Mouse (Mus musculus) liver, postnatal 0 days (tissue): ENCODE data around the gene Nthl1. TPM values are rescaled to one million over a fixed set of nuclear protein-coding genes. Genes with fewer than 3 reads are reported as not detected.

ENCODE experiments used
- ATAC-seq: fragments of 200-750 bp; cut with Nextera tagmentation; 2 replicates; pipeline ENCODE4 v1.8.0; 2017; ENCODE audit warnings: mild to moderate bottlenecking, moderate library complexity
- DNase-seq: peaks from one replicate; pipeline ENCODE4 v3.0.0-alpha.2; 2016
- H3K27ac ChIP-seq: fragments of 300-500 bp; sonication (generic); 2 replicates; pipeline ENCODE4 v1.5.1; 2014; ENCODE audit warnings: antibody characterized with exemption, moderate library complexity, mild to moderate bottlenecking, low read depth
- H3K27me3 ChIP-seq: fragments of 300-500 bp; sonication (generic); 2 replicates; pipeline ENCODE4 v1.6.1; 2014; ENCODE audit warnings: low read length, control low read depth, mixed read lengths; ENCODE audit not compliant: insufficient read depth
- H3K36me3 ChIP-seq: fragments of 300-500 bp; sonication (generic); replicated peaks from 2 replicates; pipeline ENCODE4 v1.6.1; 2014; ENCODE audit warnings: mild to moderate bottlenecking, control low read depth, low read length, moderate library complexity, mixed read lengths; ENCODE audit not compliant: insufficient read depth
- H3K4me1 ChIP-seq: fragments of 300-500 bp; sonication (generic); 2 replicates; pipeline ENCODE4 v1.6.1; 2014; ENCODE audit warnings: antibody characterized with exemption, mild to moderate bottlenecking, control low read depth; ENCODE audit not compliant: insufficient read depth
- H3K4me2 ChIP-seq: fragments of 300-500 bp; sonication (generic); 2 replicates; pipeline ENCODE4 v1.6.1; 2014; ENCODE audit warnings: low read depth, mild to moderate bottlenecking, low read length, moderate library complexity, mixed read lengths
- H3K4me3 ChIP-seq: fragments of 300-500 bp; sonication (generic); 2 replicates; pipeline ENCODE4 v1.5.1; 2014; ENCODE audit warnings: low read depth, low read length
- H3K9ac ChIP-seq: fragments of 300-500 bp; sonication (generic); replicated peaks from 2 replicates; pipeline ENCODE4 v1.6.1; 2014; ENCODE audit warnings: mild to moderate bottlenecking, moderate library complexity
- H3K9me3 ChIP-seq: fragments of 300-500 bp; sonication (generic); 2 replicates; pipeline ENCODE4 v1.6.1; 2016; ENCODE audit warnings: mild to moderate bottlenecking, control low read depth, low read length, mixed read lengths
- CTCF ChIP-seq: sonication (generic); IDR thresholded peaks from 2 replicates; pipeline ENCODE4 v1.5.1; 2016; ENCODE audit warnings: antibody characterized with exemption, low read depth
- EP300 ChIP-seq: IDR thresholded peaks from 2 replicates; pipeline ENCODE4 v1.6.1; 2016; ENCODE audit warnings: antibody characterized with exemption, low read depth, mild to moderate bottlenecking
- WGBS: fragments of 180-500 bp; shearing (Covaris S2); extraction: QIAGEN DNeasy Blood & Tissue Kit; methylation state at CpG from one replicate; pipeline ENCODE4 v1.1.7; 2014; ENCODE audit not compliant: insufficient replicate concordance; 5-methylcytosine and 5-hydroxymethylcytosine counted together
- polyA plus RNA-seq: library from polyadenylated mRNA; unstranded; fragments of >200 nt; fragmentation: Nextera tagmentation; extraction: Ambion mirVana; gene quantifications from 2 replicates; pipeline ENCODE4 v1.2.1, GENCODE M21; 2015

The Nthl1 gene
- 3.6 and 4.3 TPM in 2 replicates for polyA plus RNA-seq

GRCm38 (mm10) chr17:24632167-24632812 lies at the start of gene Nthl1, which contains the start of gene Tsc2:
TSS of gene Nthl1 (plus strand) at chr17:24632680.
TSS of gene Tsc2 (minus strand) at chr17:24632630.
- DNase-seq (peak; percentile 88), ATAC-seq (peak; percentile 82)
- 1% methylated on average over 51 of the region's 51 CpGs for WGBS
- H3K27me3 ChIP-seq, result no peaks in the 10 kb centered on the region
- H3K4me2 ChIP-seq, result peak within 1 kb of the TSS; percentile 89
- TF ChIP-seq EP300 (no peak), CTCF (no peak)
- no peaks in the 10 kb centered on the region for H3K9me3 ChIP-seq
- H3K9ac ChIP-seq, result peak within 1 kb of the TSS; percentile 57
- peaks cover 17% of the 10 kb centered on the region for H3K36me3 ChIP-seq
- peak within 1 kb of the TSS; percentile 62 for H3K4me3 ChIP-seq
- peak within 1 kb of the TSS; percentile 73 for H3K27ac ChIP-seq
- peaks cover 19% of the 10 kb centered on the region for H3K4me1 ChIP-seq

GRCm38 (mm10) chr17:24583599-24584460 lies 48.6 kb upstream of the Nthl1 start:
- Histone ChIP-seq H3K9ac (no peak overlapping the region), H3K9me3 (no peaks in the 10 kb centered on the region), H3K27me3 (no peaks in the 10 kb centered on the region), H3K27ac (peak overlapping the region; percentile 41), H3K36me3 (peaks cover 31% of the 10 kb centered on the region), H3K4me3 (no peak overlapping the region), H3K4me1 (no peaks in the 10 kb centered on the region; the same call in 1 of the 2 replicates), H3K4me2 (no peak overlapping the region)
- DNase-seq, result no peak
- WGBS, result 44% methylated on average over 5 of the region's 5 CpGs
- ATAC-seq, result no peak
- TF ChIP-seq CTCF (no peak), EP300 (no peak)

GRCm38 (mm10) chr17:24584520-24584919 lies 48.0 kb upstream of the Nthl1 start:
- TF ChIP-seq CTCF (no peak), EP300 (no peak)
- H3K4me3 ChIP-seq, result no peak overlapping the region
- peak; percentile 50; the same call in 1 of the 2 replicates for ATAC-seq
- H3K9me3 ChIP-seq, result no peaks in the 10 kb centered on the region
- H3K4me1 ChIP-seq, result no peaks in the 10 kb centered on the region; the same call in 1 of the 2 replicates
- no peak for DNase-seq
- H3K4me2 ChIP-seq, result no peak overlapping the region
- peaks cover 31% of the 10 kb centered on the region for H3K36me3 ChIP-seq
- 41% methylated on average over 3 of the region's 3 CpGs for WGBS
- H3K27me3 ChIP-seq, result no peaks in the 10 kb centered on the region
- peak overlapping the region; percentile 41 for H3K27ac ChIP-seq
- H3K9ac ChIP-seq, result no peak overlapping the region; the same call in 1 of the 2 replicates

GRCm38 (mm10) chr17:24586532-24586931 lies 45.9 kb upstream of the Nthl1 start:
- ATAC-seq (no peak), DNase-seq (no peak)
- Histone ChIP-seq H3K9me3 (no peaks in the 10 kb centered on the region), H3K4me3 (no peak overlapping the region), H3K27me3 (no peaks in the 10 kb centered on the region), H3K36me3 (peaks cover 31% of the 10 kb centered on the region), H3K27ac (no peak overlapping the region), H3K4me1 (no peaks in the 10 kb centered on the region; the same call in 1 of the 2 replicates), H3K4me2 (no peak overlapping the region), H3K9ac (no peak overlapping the region)
- 80% methylated on average over 4 of the region's 4 CpGs for WGBS
- TF ChIP-seq CTCF, result no peak
- TF ChIP-seq EP300, result no peak

- Histone ChIP-seq H3K4me1 (no peaks in the 10 kb centered on the region), H3K27ac (no peak overlapping the region), H3K36me3 (peaks cover 37% of the 10 kb centered on the region), H3K4me2 (no peak overlapping the region), H3K27me3 (no peaks in the 10 kb centered on the region), H3K9me3 (no peaks in the 10 kb centered on the region), H3K4me3 (no peak overlapping the region), H3K9ac (no peak overlapping the region)
- TF ChIP-seq EP300 (no peak), CTCF (no peak)
- 84% methylated on average over 3 of the region's 3 CpGs for WGBS
- ATAC-seq (no peak), DNase-seq (no peak)
These were observed 41.5 kb upstream of the Nthl1 start for GRCm38 (mm10) chr17:24590943-24591342.

- WGBS, result 94% methylated on average over 5 of the region's 5 CpGs
- peaks cover 43% of the 10 kb centered on the region for H3K36me3 ChIP-seq
- DNase-seq (no peak), ATAC-seq (no peak)
- H3K4me1 ChIP-seq, result no peaks in the 10 kb centered on the region
- no peaks in the 10 kb centered on the region for H3K9me3 ChIP-seq
- no peak overlapping the region for H3K4me2 ChIP-seq
- no peak overlapping the region for H3K9ac ChIP-seq
- no peak overlapping the region for H3K4me3 ChIP-seq
- no peak overlapping the region for H3K27ac ChIP-seq
- H3K27me3 ChIP-seq, result no peaks in the 10 kb centered on the region
- no peak for TF ChIP-seq EP300
- TF ChIP-seq CTCF, result no peak
These were observed 40.8 kb upstream of the Nthl1 start for GRCm38 (mm10) chr17:24591695-24592094.
